Mouse (Mus musculus) ovary, adult 10 weeks (tissue): ENCODE results near the gene Aoc2. TPM values are rescaled to one million over a fixed set of nuclear protein-coding genes. Genes with fewer than 3 reads are reported as not detected.

Experiments
- polyA plus RNA-seq: library from polyadenylated mRNA; stranded (reverse); fragments of 350-450 nt; fragmentation: Illumina TruSeq; extraction: RNeasy Lipid Tissue Mini Kit (QIAGEN cat#74804); gene quantifications from one replicate; pipeline ENCODE4 v1.2.3, GENCODE M21; 2014

Gene Aoc2
- 0.26 TPM for polyA plus RNA-seq

DNA sequence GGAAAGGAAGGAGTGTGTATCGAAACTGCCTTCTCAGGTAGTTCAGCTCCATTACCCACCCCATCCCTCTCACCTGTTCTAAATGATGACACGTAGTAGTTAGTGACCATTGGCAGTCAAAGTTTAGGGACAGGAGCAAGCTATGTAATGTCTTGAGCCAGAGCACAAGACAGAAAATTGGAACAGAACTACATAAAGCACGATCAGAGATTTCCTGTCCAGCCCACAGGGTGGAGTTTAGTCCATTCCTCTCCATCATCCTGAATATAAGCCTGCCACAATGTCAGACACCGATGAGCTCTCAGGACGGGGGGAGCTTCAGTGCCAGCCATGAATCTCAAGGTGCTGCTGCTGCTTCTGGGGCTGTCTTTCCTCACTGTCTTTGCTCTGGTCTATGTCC, at the start of gene Aoc2:
TSS of gene Aoc2 (plus strand) at position 301 of the 400 bp plus-strand sequence.

DNA sequence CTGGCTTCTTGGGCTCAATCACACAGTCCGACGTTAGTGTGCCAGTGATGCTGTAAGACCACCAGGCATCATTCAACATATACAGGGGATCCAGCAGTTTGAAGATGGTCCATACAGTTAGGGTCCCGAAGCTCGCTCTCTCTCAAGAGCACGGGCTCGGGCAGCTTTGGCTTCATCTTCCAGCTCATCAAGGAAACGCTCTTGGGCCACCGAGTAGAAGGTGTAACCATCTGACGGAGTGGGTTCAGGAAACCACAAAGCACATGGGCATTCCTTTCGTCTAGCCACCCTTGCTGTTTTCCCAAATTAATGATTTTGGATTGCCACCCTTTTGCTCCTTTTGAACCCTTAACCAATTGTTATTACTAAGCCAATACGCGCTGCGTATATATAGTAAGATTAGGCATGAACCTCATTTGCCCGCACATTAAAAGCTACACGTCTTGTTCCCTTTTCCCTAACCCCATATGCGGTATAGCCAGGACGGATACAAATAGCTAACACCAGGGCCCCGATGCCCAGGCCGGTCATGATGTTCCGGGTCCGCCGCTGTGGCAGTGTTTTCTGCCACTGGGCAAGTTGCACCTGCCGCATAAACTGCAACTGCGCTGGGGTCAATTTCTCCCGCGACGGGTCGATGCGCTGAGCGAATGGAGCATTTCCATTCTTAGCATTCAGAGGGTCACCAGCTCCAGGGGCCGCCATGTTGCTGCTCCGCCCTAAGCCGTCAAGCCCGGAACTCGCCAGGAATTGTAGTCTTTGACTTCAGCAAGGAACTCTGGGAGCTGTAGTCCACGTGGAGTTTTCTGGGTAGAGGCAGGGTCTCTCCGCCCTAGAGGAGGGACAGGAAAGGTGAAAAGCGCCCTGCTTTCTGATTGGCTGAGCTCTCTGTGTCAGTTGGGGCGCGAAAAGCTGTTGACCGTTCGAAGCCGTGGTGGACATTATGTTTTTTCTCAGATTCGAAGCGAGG, 46.4 kb upstream of the Aoc2 start, which contains the start of the genes Cntd1 and Coa3:
TSS of gene Cntd1 (plus strand) at position 790 of the 970 bp plus-strand sequence.
TSS of gene Coa3 (minus strand) at position 892 of the 970 bp plus-strand sequence.

GRCm38 (mm10) chr11:101302004-101302798, 22.7 kb upstream of the Aoc2 start, which contains the start of gene Becn1:
Gene Becn1, minus strand, starts transcription at chr11:101302286.

DNA sequence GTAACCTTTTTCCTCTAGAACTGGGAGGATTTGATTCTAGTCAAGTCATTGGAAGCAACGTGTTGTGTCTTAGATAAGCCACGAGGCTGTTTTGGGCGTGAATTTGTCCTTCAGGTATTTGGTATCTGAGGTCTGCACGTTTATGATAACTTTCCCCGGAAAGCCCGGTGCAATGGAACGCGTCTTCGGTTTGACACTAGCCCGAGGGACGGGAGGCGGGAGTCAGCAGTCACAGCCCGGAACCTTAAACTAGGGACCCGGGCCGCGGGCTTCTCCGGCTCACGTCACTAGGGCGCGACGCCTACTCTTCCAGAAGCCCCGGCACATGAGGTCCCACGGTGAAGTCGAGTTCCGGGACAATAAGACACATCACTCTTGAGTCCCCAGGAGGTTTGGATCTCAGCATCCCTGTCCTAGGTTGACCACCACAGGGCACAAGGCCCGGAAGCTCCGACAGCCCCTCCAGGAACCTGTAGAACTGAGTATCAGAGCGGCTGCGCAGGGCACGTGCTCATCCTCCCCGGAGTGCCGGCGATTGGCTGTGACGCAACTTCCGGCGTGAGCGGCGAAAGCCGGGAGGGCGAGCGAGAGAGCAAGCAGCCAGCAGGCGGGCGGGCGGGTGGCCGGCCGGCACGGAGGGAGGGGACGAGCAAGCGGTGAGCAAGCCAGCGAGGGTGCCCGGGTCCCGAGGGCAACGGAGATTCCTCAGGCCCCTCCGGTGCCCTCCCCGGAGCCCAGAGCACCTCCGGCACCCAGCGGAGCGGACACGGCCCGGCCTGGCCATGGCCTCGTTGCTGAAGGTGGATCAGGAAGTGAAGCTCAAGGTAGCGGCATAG, 9.0 kb upstream of the Aoc2 start, which contains the start of gene Psme3:
TSS of gene Psme3 (plus strand) at position 549 of the 836 bp plus-strand sequence.

GRCm38 (mm10) chr11:101330371-101330924, 5.6 kb downstream of the Aoc2 start, which contains the start of gene Aoc3:
Gene Aoc3, plus strand, starts transcription at chr11:101330605.

GRCm38 (mm10) chr11:101367326-101367935, 42.6 kb downstream of the Aoc2 start, which contains the start of gene G6pc:
Gene G6pc, plus strand, starts transcription at chr11:101367561.

Other genes with a start within 250 kb of the Aoc2 start
- gene Hsd17b1, start 246.7 kb upstream of the Aoc2 start, polyA plus RNA-seq, result 159 TPM
- 6.9 TPM for gene Coasy, start 242.5 kb upstream of the Aoc2 start, polyA plus RNA-seq
- gene Mlx, start 237.8 kb upstream of the Aoc2 start, polyA plus RNA-seq, result 28.9 TPM
- gene Psmc3ip, start 229.6 kb upstream of the Aoc2 start, polyA plus RNA-seq, result 10.6 TPM
- 48.5 TPM for gene Retreg3, start 205.2 kb upstream of the Aoc2 start, polyA plus RNA-seq
- gene Tubg1, start 205.1 kb upstream of the Aoc2 start, polyA plus RNA-seq, result 1.2 TPM
- not detected for gene Tubg2, start 169.2 kb upstream of the Aoc2 start, polyA plus RNA-seq
- 0.48 TPM for gene Cntnap1, start 154.5 kb upstream of the Aoc2 start, polyA plus RNA-seq
- 0.48 TPM for gene Plekhh3, start 153.7 kb upstream of the Aoc2 start, polyA plus RNA-seq
- gene Ccr10, start 149.6 kb upstream of the Aoc2 start, polyA plus RNA-seq, result not detected
- 28.3 TPM for gene Ezh1, start 98.6 kb upstream of the Aoc2 start, polyA plus RNA-seq
- gene Ramp2, start 79.0 kb upstream of the Aoc2 start, polyA plus RNA-seq, result 10.1 TPM
- 62.5 TPM for gene Vps25, start 71.4 kb upstream of the Aoc2 start, polyA plus RNA-seq
- not detected for gene Wnk4, start 64.5 kb upstream of the Aoc2 start, polyA plus RNA-seq
- gene Cntd1, start 46.1 kb upstream of the Aoc2 start, polyA plus RNA-seq, result 1.3 TPM
- gene Coa3, start 45.9 kb upstream of the Aoc2 start, polyA plus RNA-seq, result 3.5 TPM
- gene Becn1, start 22.8 kb upstream of the Aoc2 start, polyA plus RNA-seq, result 83.0 TPM
- gene Psme3, start 8.8 kb upstream of the Aoc2 start, polyA plus RNA-seq, result 240 TPM
- gene Aoc3, start 5.5 kb downstream of the Aoc2 start, polyA plus RNA-seq, result 59.7 TPM
- not detected for gene G6pc, start 42.5 kb downstream of the Aoc2 start, polyA plus RNA-seq
- 8.1 TPM for gene Aarsd1, start 92.6 kb downstream of the Aoc2 start, polyA plus RNA-seq
- gene Gm27029, start 99.7 kb downstream of the Aoc2 start, polyA plus RNA-seq, result not detected
- 3.1 TPM for gene Rundc1, start 100.0 kb downstream of the Aoc2 start, polyA plus RNA-seq
- 3.0 TPM for gene Ptges3l, start 100.3 kb downstream of the Aoc2 start, polyA plus RNA-seq
- 91.3 TPM for gene Rpl27, start 117.2 kb downstream of the Aoc2 start, polyA plus RNA-seq
- gene Ifi35, start 123.3 kb downstream of the Aoc2 start, polyA plus RNA-seq, result 0.68 TPM
- gene Rnd2, start 139.9 kb downstream of the Aoc2 start, polyA plus RNA-seq, result 31.6 TPM
- 1.8 TPM for gene Vat1, start 141.2 kb downstream of the Aoc2 start, polyA plus RNA-seq
- gene Brca1, start 226.9 kb downstream of the Aoc2 start, polyA plus RNA-seq, result 24.1 TPM
- 140 TPM for gene Nbr1, start 227.1 kb downstream of the Aoc2 start, polyA plus RNA-seq